Mouse (Mus musculus) heart, embryonic 14.5 days (tissue): Measurements from ENCODE around the gene Topors. TPM values are rescaled to one million over a fixed set of nuclear protein-coding genes. Genes with fewer than 3 reads are reported as not detected.

ENCODE experiments used
- ATAC-seq: fragments of 200-750 bp; cut with Nextera tagmentation; 2 replicates; pipeline ENCODE4 v1.8.0; 2017; ENCODE audit warnings: low read depth, moderate TSS enrichment; ENCODE audit not compliant: insufficient number of reproducible peaks, insufficient read depth, low FRiP score
- H3K27ac ChIP-seq, 2 experiments: fragments of 200-500 bp in 1 of 2; fragments of 300-500 bp in 1 of 2; sonication (generic) in 1 of 2; replicated peaks in 1 of 2; 2 replicates each; pipeline ENCODE4 v1.5.1; 2012 to 2014; ENCODE audit warnings: low read depth in 2 of 2, low read length in 2 of 2, control low read depth in 1 of 2, mild to moderate bottlenecking in 1 of 2, mixed read lengths in 1 of 2; ENCODE audit not compliant: control insufficient read depth in 1 of 2, insufficient read depth in 1 of 2
- H3K27me3 ChIP-seq: fragments of 300-500 bp; sonication (generic); 2 replicates; pipeline ENCODE4 v1.6.1; 2014; ENCODE audit warnings: mild to moderate bottlenecking, low read length, control low read depth; ENCODE audit not compliant: control insufficient read depth, insufficient read depth
- H3K36me3 ChIP-seq: fragments of 300-500 bp; sonication (generic); 2 replicates; pipeline ENCODE4 v1.6.1; 2014; ENCODE audit warnings: mild to moderate bottlenecking, control low read depth, low read length, mixed read lengths; ENCODE audit not compliant: control insufficient read depth, insufficient read depth
- H3K4me1 ChIP-seq, 2 experiments: fragments of 200-500 bp in 1 of 2; fragments of 300-500 bp in 1 of 2; sonication (generic) in 1 of 2; 2 replicates each; pipeline ENCODE4 v1.6.1; 2012 to 2014; ENCODE audit warnings: low read length in 2 of 2, control low read depth in 1 of 2, mixed read lengths in 1 of 2; ENCODE audit not compliant: control insufficient read depth in 2 of 2, insufficient read depth in 2 of 2
- H3K4me2 ChIP-seq: fragments of 300-500 bp; sonication (generic); 2 replicates; pipeline ENCODE4 v1.6.1; 2014; ENCODE audit warnings: mild to moderate bottlenecking, low read length
- H3K4me3 ChIP-seq, 2 experiments: fragments of 200-500 bp in 1 of 2; fragments of 300-500 bp in 1 of 2; sonication (generic) in 1 of 2; 2 replicates each; pipeline ENCODE4 v1.5.1; 2012 to 2014; ENCODE audit warnings: low read length in 2 of 2, mild to moderate bottlenecking in 2 of 2, control low read depth in 1 of 2, low read depth in 1 of 2, moderate library complexity in 1 of 2; ENCODE audit not compliant: control insufficient read depth in 1 of 2, insufficient read depth in 1 of 2
- H3K9ac ChIP-seq: fragments of 300-500 bp; sonication (generic); 2 replicates; pipeline ENCODE4 v1.6.1; 2014; ENCODE audit warnings: mild to moderate bottlenecking, low read length
- H3K9me3 ChIP-seq: fragments of 300-500 bp; sonication (generic); 2 replicates; pipeline ENCODE4 v1.6.1; 2016; ENCODE audit warnings: low read length, control low read depth; ENCODE audit not compliant: control insufficient read depth
- WGBS: fragments of 180-500 bp; shearing (Covaris S2); extraction: QIAGEN DNeasy Blood & Tissue Kit; methylation state at CpG from one replicate; pipeline ENCODE4 v1.1.7; 2014; 5-methylcytosine and 5-hydroxymethylcytosine counted together
- polyA plus RNA-seq: library from polyadenylated mRNA; unstranded; fragments of >200 nt; fragmentation: Nextera tagmentation; extraction: Ambion mirVana; gene quantifications from 2 replicates; pipeline ENCODE4 v1.2.1, GENCODE M21; 2014

Topors gene
- polyA plus RNA-seq: 28.3 and 30.2 TPM in 2 replicates

- under 1% methylated on average over 38 of the region's 38 CpGs for WGBS
- Histone ChIP-seq H3K9ac (peak within 1 kb of the TSS; percentile 98), H3K4me1 (peaks cover 10 to 14% of the 10 kb centered on the region in 2 experiments), H3K4me2 (peak within 1 kb of the TSS; percentile 91), H3K27me3 (no peaks in the 10 kb centered on the region), H3K4me3 (peak within 1 kb of the TSS; percentile 91 to 99), H3K27ac (peak within 1 kb of the TSS; percentile 99 to 100), H3K9me3 (no peaks in the 10 kb centered on the region), H3K36me3 (peaks cover 54% of the 10 kb centered on the region)
- ATAC-seq: peak; percentile 95
These were observed at the start of gene Topors, which contains the start of gene Smim27 for GRCm38 (mm10) chr4:40269430-40270032. TSS of gene Topors (minus strand) at chr4:40269850. TSS of gene Smim27 (plus strand) at chr4:40269579.

- Histone ChIP-seq H3K27me3 (no peaks in the 10 kb centered on the region), H3K27ac (no peak overlapping the region), H3K36me3 (no peaks in the 10 kb centered on the region), H3K4me1 (no peaks in the 10 kb centered on the region), H3K4me2 (no peak overlapping the region), H3K9ac (no peak overlapping the region), H3K4me3 (no peak overlapping the region), H3K9me3 (no peaks in the 10 kb centered on the region)
- ATAC-seq: no peak
- WGBS: 78% methylated on average over 3 of the region's 3 CpGs
These were observed 47.8 kb upstream of the Topors start for GRCm38 (mm10) chr4:40317404-40317803.

GRCm38 (mm10) chr4:40313026-40313425 is 43.4 kb upstream of the Topors start:
- H3K4me2 ChIP-seq: no peak overlapping the region
- no peaks in the 10 kb centered on the region for H3K9me3 ChIP-seq
- no peak for ATAC-seq
- no peak overlapping the region for H3K4me3 ChIP-seq
- H3K9ac ChIP-seq: no peak overlapping the region
- WGBS: 72% methylated on average over 6 of the region's 6 CpGs
- no peaks in the 10 kb centered on the region for H3K4me1 ChIP-seq
- H3K27me3 ChIP-seq: no peaks in the 10 kb centered on the region
- no peak overlapping the region for H3K27ac ChIP-seq
- H3K36me3 ChIP-seq: no peaks in the 10 kb centered on the region

- no peak for ATAC-seq
- Histone ChIP-seq H3K9me3 (no peaks in the 10 kb centered on the region), H3K9ac (no peak overlapping the region), H3K4me3 (no peak overlapping the region), H3K36me3 (no peaks in the 10 kb centered on the region), H3K4me2 (no peak overlapping the region), H3K27ac (no peak overlapping the region), H3K4me1 (no peaks in the 10 kb centered on the region), H3K27me3 (no peaks in the 10 kb centered on the region)
- WGBS: 72% methylated on average over 1 of the region's 1 CpGs
These were observed 42.6 kb upstream of the Topors start for GRCm38 (mm10) chr4:40312213-40312612.

DNA sequence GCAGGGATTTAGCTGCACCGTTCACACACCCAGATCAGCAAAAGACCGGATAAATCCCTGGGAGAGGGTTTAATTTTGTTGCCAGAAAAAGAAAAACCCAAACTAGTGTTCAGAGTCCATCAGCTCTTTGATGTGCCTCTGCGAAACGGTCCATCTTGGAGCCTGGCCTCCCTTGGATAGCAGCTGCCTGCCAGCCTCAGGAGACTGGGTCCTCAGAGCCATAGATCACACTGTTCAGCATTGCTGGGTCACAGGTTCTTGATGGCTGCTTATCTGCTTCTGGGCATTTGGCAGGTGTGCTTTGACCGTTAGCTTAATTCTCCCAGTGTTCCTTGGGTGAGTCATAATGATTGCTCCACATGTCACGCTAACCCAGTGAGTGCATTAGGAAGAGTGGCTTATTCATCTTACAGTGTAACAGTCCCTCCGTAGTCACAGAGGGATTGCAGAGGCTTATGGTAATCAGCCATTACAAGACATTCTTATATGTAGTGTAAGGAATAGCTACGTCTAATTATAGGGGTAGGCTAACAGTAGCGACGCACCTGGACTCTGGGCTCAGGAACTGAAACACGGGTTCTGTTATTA is 41.2 kb upstream of the Topors start:
- Histone ChIP-seq H3K4me2 (no peak overlapping the region), H3K4me3 (no peak overlapping the region), H3K4me1 (no peaks in the 10 kb centered on the region), H3K9me3 (no peaks in the 10 kb centered on the region), H3K9ac (no peak overlapping the region), H3K27me3 (no peaks in the 10 kb centered on the region), H3K27ac (no peak overlapping the region), H3K36me3 (no peaks in the 10 kb centered on the region)
- ATAC-seq: no peak
- WGBS: 76% methylated on average over 11 of the region's 11 CpGs

DNA sequence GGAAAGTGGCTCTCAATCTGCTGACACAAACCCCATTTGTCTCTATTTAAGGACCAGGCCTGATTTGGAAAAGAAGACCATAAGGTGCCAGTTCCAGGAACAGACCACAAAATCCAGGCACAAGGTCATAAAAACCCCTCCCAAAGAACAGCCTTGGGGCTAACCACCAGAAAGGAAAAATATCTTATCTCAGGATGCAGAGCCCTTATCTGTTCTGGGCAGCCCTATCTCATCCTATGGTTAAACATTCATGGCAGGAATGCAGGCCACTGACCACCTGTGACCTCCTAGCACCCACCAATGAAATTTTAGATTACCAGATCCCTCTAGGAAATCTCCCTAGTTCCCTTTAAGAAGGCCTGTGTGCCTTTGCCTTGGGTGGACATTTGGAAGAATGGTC is 40.0 kb upstream of the Topors start:
- no peak for ATAC-seq

GRCm38 (mm10) chr4:40302445-40303125 is 32.9 kb upstream of the Topors start:
- 53% methylated on average over 10 of the region's 10 CpGs for WGBS

More for the DNA sequence above, 40.0 kb upstream of the Topors start:
- Histone ChIP-seq H3K9ac (no peak overlapping the region), H3K4me3 (no peak overlapping the region), H3K36me3 (no peaks in the 10 kb centered on the region), H3K27me3 (no peaks in the 10 kb centered on the region), H3K9me3 (no peaks in the 10 kb centered on the region), H3K27ac (no peak overlapping the region), H3K4me2 (no peak overlapping the region), H3K4me1 (no peaks in the 10 kb centered on the region)

More at GRCm38 (mm10) chr4:40302445-40303125, 32.9 kb upstream of the Topors start:
- Histone ChIP-seq H3K27ac (no peak overlapping the region), H3K27me3 (no peaks in the 10 kb centered on the region; the same call in 1 of the 2 replicates), H3K4me3 (no peak overlapping the region), H3K4me1 (peaks cover 0 to 4% of the 10 kb centered on the region in 2 experiments; a peak in 3 of 4 replicates), H3K36me3 (no peaks in the 10 kb centered on the region), H3K9me3 (no peaks in the 10 kb centered on the region), H3K9ac (no peak overlapping the region), H3K4me2 (no peak overlapping the region)
- ATAC-seq: no peak
